Mouse (Mus musculus) liver, adult (tissue): Measurements from ENCODE around the gene Cers3.

ENCODE experiments used
- GATA4 ChIP-seq: IDR thresholded peaks from 2 replicates; pipeline ENCODE4 v1.6.1; 2014; ENCODE audit warnings: mild to moderate bottlenecking, low read length; ENCODE audit not compliant: insufficient replicate concordance

Cers3 gene

DNA sequence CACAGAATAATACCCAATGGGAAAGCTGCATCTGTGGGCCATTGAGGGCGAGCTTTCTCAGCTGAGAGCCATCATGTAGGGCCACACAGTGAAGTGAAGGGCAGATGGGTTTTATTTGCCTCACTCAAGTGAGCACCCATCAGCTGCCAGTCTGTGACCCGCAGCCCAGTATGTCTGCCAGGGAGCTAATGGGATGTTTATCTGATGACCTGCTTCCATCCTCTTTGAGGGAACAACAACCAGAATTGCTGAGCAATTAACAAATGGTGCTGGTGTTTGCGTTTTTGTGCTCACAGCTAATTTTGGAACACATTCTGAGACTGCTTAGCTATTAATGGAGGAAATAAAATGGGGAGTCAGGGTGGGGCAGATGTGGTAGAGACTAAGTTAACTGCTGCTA is 108.9 kb downstream of the Cers3 start:
- TF ChIP-seq GATA4, result no peak

DNA sequence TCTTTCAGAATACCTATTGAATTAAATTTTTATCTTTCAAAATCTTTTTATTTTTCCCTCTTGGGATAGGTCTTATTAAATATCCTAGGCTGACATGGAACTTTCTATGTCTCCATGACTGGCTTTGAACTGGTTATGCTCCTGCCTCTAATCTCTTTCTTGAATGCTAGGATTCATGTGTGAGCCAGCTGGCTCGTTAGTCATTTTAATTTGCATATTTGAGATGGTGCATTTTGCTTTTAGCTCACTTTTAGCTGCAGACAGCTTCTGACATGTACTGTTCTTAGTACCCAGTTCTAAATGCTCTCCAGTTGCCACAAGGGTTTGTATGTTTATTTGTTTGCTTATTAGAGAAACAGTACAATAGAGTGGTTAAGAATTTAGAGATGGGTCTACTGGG is 114.3 kb downstream of the Cers3 start:
- TF ChIP-seq GATA4, result no peak

DNA sequence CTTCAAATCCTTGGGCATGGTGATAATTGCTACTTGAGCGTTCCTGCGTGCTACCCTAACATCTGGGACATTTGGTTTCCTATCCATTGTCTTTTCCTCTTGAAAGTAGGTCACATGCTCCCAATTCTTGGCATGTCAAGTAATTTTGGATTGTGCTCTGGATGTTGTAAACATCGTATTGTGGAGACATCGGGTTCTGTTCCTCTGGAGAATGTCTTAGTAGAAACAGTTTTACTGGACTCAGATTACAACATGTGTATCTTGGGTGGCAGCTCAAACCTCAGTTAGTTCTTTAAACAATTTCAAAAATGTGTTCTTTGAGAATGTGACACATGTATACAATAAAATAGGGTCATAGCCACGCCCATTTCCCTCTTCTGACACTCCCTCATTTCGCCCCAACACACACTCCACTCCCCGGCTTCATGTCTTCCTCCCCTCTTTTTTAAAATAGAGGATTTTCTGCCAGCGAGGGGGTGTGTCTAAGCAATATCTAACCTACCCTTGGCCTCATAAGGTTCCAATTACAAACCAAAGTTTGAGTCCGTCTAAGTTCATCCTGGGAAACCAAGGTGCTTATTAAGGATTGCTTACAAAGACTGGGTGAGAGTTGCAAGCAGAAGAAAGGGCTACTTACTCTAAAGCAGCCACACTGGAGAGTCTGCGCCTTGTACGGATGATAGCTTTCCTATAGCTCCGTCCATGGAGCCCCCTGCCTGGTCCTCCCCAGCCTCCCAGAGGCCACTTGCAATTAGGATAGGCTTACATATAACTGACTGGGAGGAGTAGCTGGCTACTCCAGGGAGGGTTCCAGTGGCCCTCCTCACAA is 115.2 kb downstream of the Cers3 start:
- no peak for TF ChIP-seq GATA4

DNA sequence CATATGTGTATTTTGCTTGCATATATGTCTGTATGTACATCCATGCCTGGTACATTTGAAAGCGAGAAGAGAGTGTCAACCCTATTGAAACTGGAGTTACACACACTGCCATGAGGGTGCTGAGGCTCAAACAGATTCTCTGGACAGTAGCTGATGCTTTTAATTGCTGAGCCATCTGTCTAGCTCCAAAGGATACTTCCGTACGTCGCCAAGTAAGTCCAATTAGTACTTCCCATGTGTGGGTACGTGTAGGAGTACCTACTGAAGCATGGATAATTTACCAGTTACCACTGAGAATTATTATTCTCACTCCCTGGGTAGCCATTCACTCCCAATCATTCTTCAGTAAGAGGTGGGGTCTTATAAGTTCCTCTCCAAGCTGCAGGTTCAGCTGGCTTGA is 115.9 kb downstream of the Cers3 start:
- TF ChIP-seq GATA4, result no peak

DNA sequence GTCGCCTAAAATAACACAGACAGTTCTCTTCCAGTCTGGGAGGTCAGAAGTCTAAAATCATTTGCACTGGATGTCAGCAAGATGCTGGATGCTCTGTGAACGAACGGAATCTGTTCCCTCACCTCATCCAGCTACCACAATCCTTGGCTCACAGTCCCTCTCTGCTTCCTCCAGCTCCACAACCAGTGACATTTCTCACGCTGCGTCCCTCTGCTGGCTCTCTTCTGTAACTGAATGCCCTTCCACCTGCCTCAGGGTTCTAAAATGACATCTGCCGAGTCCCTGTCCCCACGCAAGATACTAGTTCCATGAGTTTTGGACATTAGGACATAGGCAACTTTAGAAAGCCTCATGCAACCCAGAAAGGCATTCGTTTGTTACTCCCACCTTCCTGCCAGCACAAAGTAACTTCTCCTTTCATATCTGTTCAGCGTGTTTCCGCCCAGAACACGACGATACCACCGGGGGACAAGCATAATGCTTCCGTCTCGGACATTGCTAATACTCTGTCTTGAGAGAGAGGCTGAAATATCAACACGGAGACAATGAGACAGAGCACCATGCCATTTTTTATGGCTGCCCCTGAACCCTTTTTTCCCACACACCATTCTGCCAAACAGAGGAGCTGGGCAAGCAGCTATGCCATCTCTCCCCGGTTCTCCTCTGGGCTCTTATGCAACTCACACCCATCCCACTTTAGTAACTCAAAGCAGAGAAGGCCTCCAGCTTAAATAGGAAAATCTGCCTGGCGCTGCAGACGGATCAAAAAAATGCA is 123.8 kb downstream of the Cers3 start:
- TF ChIP-seq GATA4, result no peak

DNA sequence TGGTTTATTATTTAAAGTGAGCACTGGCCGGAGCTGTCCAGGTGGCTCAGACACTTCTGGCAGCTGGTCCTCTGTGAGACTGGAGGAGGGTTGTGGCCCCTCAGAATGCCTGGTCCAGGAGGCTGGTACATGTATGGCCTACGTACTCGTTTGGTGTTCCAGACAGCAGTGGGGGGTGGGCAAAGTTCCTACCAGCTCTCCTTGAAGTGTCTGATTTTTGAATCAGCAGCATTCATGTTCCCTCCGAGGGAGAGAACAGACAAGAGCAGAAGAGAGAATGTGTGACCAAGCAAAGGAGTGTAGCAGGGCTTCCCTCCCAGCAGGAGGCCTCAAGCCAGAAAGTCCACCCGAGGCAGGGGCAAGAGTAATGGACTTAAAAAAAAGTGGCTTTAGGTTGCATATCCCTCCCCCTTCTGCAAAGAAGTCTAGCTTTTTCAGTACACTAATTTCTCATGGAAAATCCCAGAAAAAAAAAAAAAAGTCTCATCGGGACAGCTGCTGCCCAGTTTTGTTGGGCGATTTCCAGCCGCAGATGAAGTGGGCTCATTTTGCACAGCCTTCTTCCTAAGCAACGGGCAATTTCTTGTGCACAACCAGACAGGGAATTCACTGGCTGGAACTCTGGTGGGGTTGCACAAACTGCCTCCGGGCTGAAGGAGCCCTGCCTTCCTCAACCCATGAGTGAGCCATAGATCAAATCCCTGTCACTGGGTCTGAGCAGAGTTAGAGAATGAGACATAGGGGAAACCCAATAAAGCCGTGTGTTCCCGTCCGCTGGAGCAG is 124.6 kb downstream of the Cers3 start:
- TF ChIP-seq GATA4, result no peak

DNA sequence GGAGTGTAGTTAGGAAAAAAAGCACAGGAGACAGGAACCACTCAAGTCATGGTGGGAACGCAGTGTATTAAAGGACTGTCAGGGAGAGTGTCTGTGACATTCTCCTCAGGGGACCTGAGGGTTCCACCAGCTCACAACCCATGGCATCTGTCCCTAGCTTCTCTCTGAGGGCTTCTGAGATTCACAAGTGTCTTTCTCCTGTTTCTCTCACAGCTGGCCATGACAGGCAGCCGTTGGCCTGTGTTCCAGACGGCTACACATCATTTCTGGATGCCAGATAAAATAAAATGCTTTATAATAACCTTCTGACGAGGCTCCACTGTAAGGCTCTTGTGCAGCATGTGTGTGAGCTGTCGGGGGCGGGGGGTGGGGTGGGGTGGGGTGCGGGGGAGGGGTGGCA is 128.2 kb downstream of the Cers3 start:
- no peak for TF ChIP-seq GATA4

DNA sequence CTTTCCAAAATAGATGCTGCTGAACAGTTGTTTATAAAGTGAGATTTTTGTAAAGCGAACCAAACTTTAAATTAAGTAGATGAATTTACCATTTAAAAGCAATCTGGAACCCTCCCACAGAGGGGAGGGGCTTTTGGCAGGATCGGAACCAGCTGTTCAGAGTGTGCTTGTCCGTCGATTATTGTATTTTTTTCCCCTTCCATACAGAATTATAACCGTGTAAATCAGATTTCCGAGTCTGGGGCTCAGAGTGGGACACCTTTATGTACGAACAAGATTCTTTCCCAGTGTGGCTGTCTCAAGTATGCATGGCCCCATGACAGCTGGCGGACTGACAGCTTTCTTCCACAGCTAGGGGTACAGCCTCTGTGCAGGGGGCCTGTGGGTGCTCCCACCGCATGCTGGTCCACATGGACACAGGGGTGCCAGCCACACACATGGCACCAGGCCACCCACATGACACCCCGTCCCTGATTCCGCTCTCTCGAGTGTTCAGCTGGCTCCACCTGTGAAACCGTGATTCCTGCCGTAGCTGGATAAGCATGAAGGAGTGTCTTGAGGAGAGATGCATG is 128.7 kb downstream of the Cers3 start:
- TF ChIP-seq GATA4, result no peak

DNA sequence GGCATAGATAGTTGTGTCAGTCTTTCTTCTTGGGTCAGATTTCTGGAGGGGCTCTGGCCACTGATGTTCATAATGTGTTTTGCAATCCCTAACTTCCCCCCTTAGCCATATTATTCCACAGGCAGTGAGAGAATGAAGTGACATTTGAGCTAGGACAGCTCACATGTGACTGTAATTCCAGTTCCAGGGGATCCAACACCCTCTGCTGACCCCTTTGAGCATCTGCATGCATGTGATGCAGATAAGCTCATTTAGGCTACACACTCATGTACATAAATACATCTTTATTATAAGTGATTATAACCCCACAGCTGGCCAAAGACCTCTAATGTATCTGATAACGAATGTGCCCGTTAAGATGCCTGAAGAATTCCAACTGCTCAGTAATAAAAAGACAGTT is 129.9 kb downstream of the Cers3 start:
- no peak for TF ChIP-seq GATA4
